Mouse (Mus musculus) liver, embryonic 14.5 days (tissue): ENCODE results near the gene Sgca.

Experiments
- CTCF ChIP-seq: IDR thresholded peaks from 2 replicates; pipeline ENCODE4 v1.5.1; 2016; ENCODE audit warnings: antibody characterized with exemption, low read depth, control low read depth
- EP300 ChIP-seq: IDR thresholded peaks from 2 replicates; pipeline ENCODE4 v1.6.1; 2016; ENCODE audit warnings: antibody characterized with exemption, low read depth

DNA sequence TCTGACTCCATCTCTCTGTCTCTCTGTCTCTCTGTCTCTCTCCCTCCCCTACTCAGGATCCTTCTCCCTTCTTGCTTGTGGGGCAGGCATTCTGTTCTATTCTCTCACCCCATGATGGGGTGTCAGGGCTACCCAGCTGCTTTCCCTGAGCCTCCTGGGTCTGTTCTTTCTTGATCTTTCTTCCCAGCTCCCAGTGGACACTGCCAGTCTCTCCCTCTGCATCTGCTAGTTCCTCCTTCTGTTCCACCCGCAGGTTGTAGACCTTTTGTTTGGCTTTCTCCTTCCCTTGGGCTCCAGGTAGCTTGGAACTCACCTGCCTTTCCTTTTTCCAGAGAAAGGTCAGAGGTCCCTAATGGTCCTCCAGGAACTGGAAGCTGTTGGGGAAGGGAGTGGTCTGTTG is 35.3 kb upstream of the Sgca start:
- TF ChIP-seq CTCF (no peak), EP300 (no peak)
